Mouse (Mus musculus) liver, embryonic 14.5 days (tissue): ENCODE results near the gene Setx.

Source experiments
- CTCF ChIP-seq: IDR thresholded peaks from 2 replicates; pipeline ENCODE4 v1.5.1; 2016; ENCODE audit warnings: antibody characterized with exemption, low read depth, control low read depth
- EP300 ChIP-seq: IDR thresholded peaks from 2 replicates; pipeline ENCODE4 v1.6.1; 2016; ENCODE audit warnings: antibody characterized with exemption, low read depth

DNA sequence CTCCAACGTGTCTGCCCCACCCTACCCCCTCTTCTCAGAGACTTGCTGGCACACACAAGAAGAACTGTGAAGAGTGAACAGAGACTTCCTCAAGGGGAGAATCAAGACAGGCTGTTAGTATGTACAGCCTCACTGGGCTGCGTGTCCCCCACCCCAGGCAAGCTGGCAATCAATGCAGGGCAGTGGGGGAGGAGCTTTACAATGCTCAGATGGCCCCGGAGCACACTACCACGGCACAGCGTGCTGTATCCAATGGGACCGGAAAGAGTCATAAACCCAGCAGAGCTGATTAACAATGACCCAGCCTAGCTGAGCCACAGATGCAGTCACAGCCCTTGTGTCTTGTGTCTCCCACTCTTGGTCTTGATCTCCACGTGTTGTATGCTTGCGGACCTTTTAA is 25.2 kb upstream of the Setx start:
- no peak for TF ChIP-seq CTCF
- TF ChIP-seq EP300 = no peak
